Mouse (Mus musculus) hindbrain, embryonic 12.5 days (tissue): ENCODE results near the gene Fsip1. TPM values are rescaled to one million over a fixed set of nuclear protein-coding genes. Genes with fewer than 3 reads are reported as not detected.
"Not testable (repeated sequence)": the region's sequence is repeated elsewhere in the genome, so short reads cannot be mapped to it uniquely, and the experiment has no call there.

Experiments
- ATAC-seq: fragments of 200-750 bp; cut with Nextera tagmentation; 2 replicates; pipeline ENCODE4 v1.8.0; 2017; ENCODE audit warnings: moderate TSS enrichment; ENCODE audit not compliant: low FRiP score
- H3K27ac ChIP-seq: fragments of 300-500 bp; sonication (generic); 2 replicates; pipeline ENCODE4 v1.5.1; 2016; ENCODE audit warnings: mild to moderate bottlenecking
- H3K27me3 ChIP-seq: fragments of 300-500 bp; sonication (generic); 2 replicates; pipeline ENCODE4 v1.6.1; 2016; ENCODE audit warnings: mild to moderate bottlenecking
- H3K36me3 ChIP-seq: fragments of 300-500 bp; sonication (generic); 2 replicates; pipeline ENCODE4 v1.6.1; 2016; ENCODE audit warnings: mild to moderate bottlenecking
- H3K4me1 ChIP-seq: fragments of 300-500 bp; sonication (generic); 2 replicates; pipeline ENCODE4 v1.6.1; 2016
- H3K4me2 ChIP-seq: fragments of 300-500 bp; sonication (generic); replicated peaks from 2 replicates; pipeline ENCODE4 v1.6.1; 2016; ENCODE audit warnings: mild to moderate bottlenecking
- H3K4me3 ChIP-seq: fragments of 300-500 bp; sonication (generic); 2 replicates; pipeline ENCODE4 v1.5.1; 2016; ENCODE audit warnings: mild to moderate bottlenecking
- H3K9ac ChIP-seq: fragments of 300-500 bp; sonication (generic); 2 replicates; pipeline ENCODE4 v1.6.1; 2016; ENCODE audit warnings: mild to moderate bottlenecking, moderate library complexity
- H3K9me3 ChIP-seq: fragments of 300-500 bp; sonication (generic); replicated peaks from 2 replicates; pipeline ENCODE4 v1.6.1; 2016; ENCODE audit warnings: mild to moderate bottlenecking
- WGBS: fragments of 180-500 bp; shearing (Covaris S2); methylation state at CpG from one replicate; pipeline ENCODE4 v1.1.7; 2016; 5-methylcytosine and 5-hydroxymethylcytosine counted together
- polyA plus RNA-seq: library from polyadenylated mRNA; unstranded; fragments of >200 nt; fragmentation: Nextera tagmentation; extraction: Ambion mirVana; gene quantifications from 2 replicates; pipeline ENCODE4 v1.2.1, GENCODE M21; 2016

Fsip1 gene
- polyA plus RNA-seq: 2.5 and 3.3 TPM in 2 replicates

- Histone ChIP-seq H3K27ac (0 out of 2 replicates have a peak within 1 kb of the TSS, but pooled peaks have one; percentile 24), H3K4me2 (peak within 1 kb of the TSS; percentile 57), H3K36me3 (no peaks in the 10 kb centered on the region), H3K9me3 (no peaks in the 10 kb centered on the region), H3K9ac (peak within 1 kb of the TSS; percentile 39; the same call in 1 of the 2 replicates), H3K27me3 (no peaks in the 10 kb centered on the region), H3K4me3 (peak within 1 kb of the TSS; percentile 38), H3K4me1 (peaks cover 5% of the 10 kb centered on the region; the same call in 1 of the 2 replicates)
- peak; percentile 86 for ATAC-seq
- 2% methylated on average over 25 of the region's 25 CpGs for WGBS
These were observed at the start of gene Fsip1 for GRCm38 (mm10) chr2:118256621-118257053. Gene Fsip1 (minus strand): TSS chr2:118256966.

GRCm38 (mm10) chr2:118306522-118306895, 49.7 kb upstream of the Fsip1 start:
- H3K9ac ChIP-seq: no peak overlapping the region
- no peak overlapping the region for H3K4me2 ChIP-seq
- no peaks in the 10 kb centered on the region for H3K36me3 ChIP-seq
- ATAC-seq: no peak
- no peak overlapping the region for H3K4me3 ChIP-seq
- no peaks in the 10 kb centered on the region; the same call in 1 of the 2 replicates for H3K27me3 ChIP-seq
- no peak overlapping the region for H3K27ac ChIP-seq
- no peaks in the 10 kb centered on the region for H3K4me1 ChIP-seq
- 42% methylated on average over 3 of the region's 3 CpGs for WGBS
- no peaks in the 10 kb centered on the region for H3K9me3 ChIP-seq

GRCm38 (mm10) chr2:118305827-118306521, 49.2 kb upstream of the Fsip1 start:
- no peaks in the 10 kb centered on the region; the same call in 1 of the 2 replicates for H3K27me3 ChIP-seq
- no peak overlapping the region for H3K4me2 ChIP-seq
- no peaks in the 10 kb centered on the region for H3K36me3 ChIP-seq
- no peaks in the 10 kb centered on the region for H3K9me3 ChIP-seq
- H3K27ac ChIP-seq: no peak overlapping the region
- no peak for ATAC-seq
- WGBS: 79% methylated on average over 7 of the region's 7 CpGs
- H3K9ac ChIP-seq: no peak overlapping the region
- no peak overlapping the region for H3K4me3 ChIP-seq
- H3K4me1 ChIP-seq: no peaks in the 10 kb centered on the region

- Histone ChIP-seq H3K36me3 (no peaks in the 10 kb centered on the region), H3K4me3 (no peak overlapping the region), H3K9ac (no peak overlapping the region), H3K27me3 (no peaks in the 10 kb centered on the region; the same call in 1 of the 2 replicates), H3K4me1 (no peaks in the 10 kb centered on the region), H3K9me3 (no peaks in the 10 kb centered on the region), H3K4me2 (no peak overlapping the region), H3K27ac (no peak overlapping the region)
- WGBS: 83% methylated on average over 4 of the region's 4 CpGs
- no peak for ATAC-seq
These were observed 46.7 kb upstream of the Fsip1 start for GRCm38 (mm10) chr2:118303456-118303855.

- ATAC-seq: no peak
- Histone ChIP-seq H3K36me3 (no peaks in the 10 kb centered on the region), H3K9ac (no peak overlapping the region), H3K4me3 (no peak overlapping the region), H3K27ac (no peak overlapping the region), H3K9me3 (no peaks in the 10 kb centered on the region), H3K27me3 (no peaks in the 10 kb centered on the region; the same call in 1 of the 2 replicates), H3K4me2 (no peak overlapping the region), H3K4me1 (no peaks in the 10 kb centered on the region)
- WGBS: 75% methylated on average over 2 of the region's 2 CpGs
These were observed 44.9 kb upstream of the Fsip1 start for GRCm38 (mm10) chr2:118301656-118302055.

GRCm38 (mm10) chr2:118301041-118301545, 44.3 kb upstream of the Fsip1 start:
- no peak overlapping the region for H3K9ac ChIP-seq
- no peaks in the 10 kb centered on the region for H3K9me3 ChIP-seq
- no peak for ATAC-seq
- H3K36me3 ChIP-seq: no peaks in the 10 kb centered on the region
- H3K4me1 ChIP-seq: no peaks in the 10 kb centered on the region
- no peak overlapping the region for H3K4me3 ChIP-seq
- WGBS: 64% methylated on average over 8 of the region's 8 CpGs
- no peaks in the 10 kb centered on the region; the same call in 1 of the 2 replicates for H3K27me3 ChIP-seq
- no peak overlapping the region for H3K27ac ChIP-seq
- H3K4me2 ChIP-seq: no peak overlapping the region

- Histone ChIP-seq H3K9ac (no peak overlapping the region), H3K36me3 (no peaks in the 10 kb centered on the region), H3K4me1 (no peaks in the 10 kb centered on the region), H3K4me3 (no peak overlapping the region), H3K9me3 (no peaks in the 10 kb centered on the region), H3K27ac (no peak overlapping the region), H3K27me3 (no peaks in the 10 kb centered on the region), H3K4me2 (no peak overlapping the region)
- no peak for ATAC-seq
- WGBS: 96% methylated on average over 2 of the region's 2 CpGs
These were observed 43.2 kb upstream of the Fsip1 start for GRCm38 (mm10) chr2:118299981-118300380.

GRCm38 (mm10) chr2:118298601-118299000, 41.8 kb upstream of the Fsip1 start:
- Histone ChIP-seq H3K4me1 (no peaks in the 10 kb centered on the region), H3K4me3 (no peak overlapping the region), H3K4me2 (no peak overlapping the region), H3K9ac (no peak overlapping the region), H3K9me3 (no peaks in the 10 kb centered on the region), H3K27ac (no peak overlapping the region), H3K36me3 (no peaks in the 10 kb centered on the region), H3K27me3 (no peaks in the 10 kb centered on the region)
- ATAC-seq: no peak
- 64% methylated on average over 4 of the region's 4 CpGs for WGBS

GRCm38 (mm10) chr2:118297966-118298365, 41.2 kb upstream of the Fsip1 start:
- ATAC-seq: no peak
- H3K27me3 ChIP-seq: no peaks in the 10 kb centered on the region
- H3K36me3 ChIP-seq: no peaks in the 10 kb centered on the region
- H3K9ac ChIP-seq: no peak overlapping the region
- no peaks in the 10 kb centered on the region for H3K4me1 ChIP-seq
- H3K9me3 ChIP-seq: no peaks in the 10 kb centered on the region
- H3K27ac ChIP-seq: no peak overlapping the region
- no peak overlapping the region for H3K4me3 ChIP-seq
- H3K4me2 ChIP-seq: no peak overlapping the region
- WGBS: 86% methylated on average over 2 of the region's 2 CpGs

- 82% methylated on average over 7 of the region's 7 CpGs for WGBS
- no peak for ATAC-seq
- Histone ChIP-seq H3K9ac (no peak overlapping the region), H3K4me1 (no peaks in the 10 kb centered on the region), H3K27me3 (no peaks in the 10 kb centered on the region), H3K9me3 (no peaks in the 10 kb centered on the region), H3K36me3 (no peaks in the 10 kb centered on the region), H3K27ac (no peak overlapping the region), H3K4me2 (no peak overlapping the region), H3K4me3 (no peak overlapping the region)
These were observed 38.7 kb upstream of the Fsip1 start for GRCm38 (mm10) chr2:118295505-118295904.

GRCm38 (mm10) chr2:118293583-118293982, 36.8 kb upstream of the Fsip1 start:
- Histone ChIP-seq H3K27ac (no peak overlapping the region), H3K27me3 (no peaks in the 10 kb centered on the region), H3K9ac (no peak overlapping the region), H3K4me3 (no peak overlapping the region), H3K36me3 (no peaks in the 10 kb centered on the region), H3K4me2 (no peak overlapping the region), H3K4me1 (no peaks in the 10 kb centered on the region), H3K9me3 (no peaks in the 10 kb centered on the region)
- 74% methylated on average over 5 of the region's 5 CpGs for WGBS
- no peak for ATAC-seq

GRCm38 (mm10) chr2:118289066-118289460, 32.3 kb upstream of the Fsip1 start:
- H3K36me3 ChIP-seq, H3K4me1 ChIP-seq, H3K4me2 ChIP-seq, H3K9me3 ChIP-seq, H3K9ac ChIP-seq, H3K4me3 ChIP-seq, ATAC-seq, H3K27me3 ChIP-seq, H3K27ac ChIP-seq: not testable (repeated sequence)
- WGBS: 90% methylated on average over 7 of the region's 7 CpGs
